Mouse (Mus musculus): ENCODE measurements around the gene Med27.

Med27 gene

GRCm38 (mm10) chr2:29465649-29466137, 119.1 kb downstream of the Med27 start:
- DNase-seq (ENCODE audit: inconsistent age in 2 of 2, low spot score in 1 of 2) = no peak

- DNase-seq (ENCODE audit: inconsistent age in 2 of 2, low spot score in 1 of 2) = no peak
Observed at GRCm38 (mm10) chr2:29466396-29466795, 119.8 kb downstream of the Med27 start.

GRCm38 (mm10) chr2:29468517-29468936, 121.9 kb downstream of the Med27 start:
- no peak for DNase-seq (ENCODE audit: inconsistent age in 2 of 2, low spot score in 1 of 2)

- DNase-seq (ENCODE audit: inconsistent age in 2 of 2, low spot score in 1 of 2) = no peak
Observed at GRCm38 (mm10) chr2:29472952-29473437, 126.4 kb downstream of the Med27 start.

- DNase-seq (ENCODE audit: inconsistent age in 2 of 2, low spot score in 1 of 2) = no peak
Observed at GRCm38 (mm10) chr2:29473907-29474306, 127.3 kb downstream of the Med27 start.

- no peak for DNase-seq (ENCODE audit: inconsistent age in 2 of 2, low spot score in 1 of 2)
Observed at GRCm38 (mm10) chr2:29476702-29477101, 130.1 kb downstream of the Med27 start.

GRCm38 (mm10) chr2:29481856-29482255, 135.2 kb downstream of the Med27 start:
- no peak for DNase-seq (ENCODE audit: inconsistent age in 2 of 2, low spot score in 1 of 2)

- DNase-seq (ENCODE audit: inconsistent age in 2 of 2, low spot score in 1 of 2) = no peak
Observed at GRCm38 (mm10) chr2:29482979-29483718, 136.5 kb downstream of the Med27 start.

- DNase-seq (ENCODE audit: inconsistent age in 2 of 2, low spot score in 1 of 2) = no peak
Observed at GRCm38 (mm10) chr2:29485519-29485918, 138.9 kb downstream of the Med27 start.

GRCm38 (mm10) chr2:29486491-29486890, 139.9 kb downstream of the Med27 start:
- no peak for DNase-seq (ENCODE audit: inconsistent age in 2 of 2, low spot score in 1 of 2)

GRCm38 (mm10) chr2:29487652-29488051, 141.0 kb downstream of the Med27 start:
- no peak for DNase-seq (ENCODE audit: inconsistent age in 2 of 2, low spot score in 1 of 2)

GRCm38 (mm10) chr2:29488379-29489236, 142.0 kb downstream of the Med27 start:
- DNase-seq (ENCODE audit: inconsistent age in 2 of 2, low spot score in 1 of 2) = peak in 1 of 2 experiments; percentile 47

- no peak for DNase-seq (ENCODE audit: inconsistent age in 2 of 2, low spot score in 1 of 2)
Observed at GRCm38 (mm10) chr2:29491656-29492055, 145.0 kb downstream of the Med27 start.

- peak; percentile 60 to 81 for DNase-seq (ENCODE audit: inconsistent age in 2 of 2, low spot score in 1 of 2)
Observed at GRCm38 (mm10) chr2:29493396-29494031, 146.9 kb downstream of the Med27 start.

GRCm38 (mm10) chr2:29495271-29495670, 148.7 kb downstream of the Med27 start:
- DNase-seq (ENCODE audit: inconsistent age in 2 of 2, low spot score in 1 of 2) = no peak

GRCm38 (mm10) chr2:29500601-29501350, 154.2 kb downstream of the Med27 start:
- no peak for DNase-seq (ENCODE audit: inconsistent age in 2 of 2, low spot score in 1 of 2)

- DNase-seq (ENCODE audit: inconsistent age in 2 of 2, low spot score in 1 of 2) = no peak
Observed at GRCm38 (mm10) chr2:29501381-29501780, 154.8 kb downstream of the Med27 start.

GRCm38 (mm10) chr2:29504848-29505247, 158.2 kb downstream of the Med27 start:
- no peak for DNase-seq (ENCODE audit: inconsistent age in 2 of 2, low spot score in 1 of 2)

- no peak for DNase-seq (ENCODE audit: inconsistent age in 2 of 2, low spot score in 1 of 2)
Observed at GRCm38 (mm10) chr2:29506411-29506810, 159.8 kb downstream of the Med27 start.

- DNase-seq (ENCODE audit: inconsistent age in 2 of 2, low spot score in 1 of 2) = no peak
Observed at GRCm38 (mm10) chr2:29513131-29513530, 166.5 kb downstream of the Med27 start.

- no peak for DNase-seq (ENCODE audit: inconsistent age in 2 of 2, low spot score in 1 of 2)
Observed at GRCm38 (mm10) chr2:29514836-29515235, 168.2 kb downstream of the Med27 start.
